Mouse (Mus musculus): ENCODE data around the gene Ppp1r1b. TPM values are rescaled to one million over a fixed set of nuclear protein-coding genes. Genes with fewer than 3 reads are reported as not detected.

Gene Ppp1r1b
- polyA plus RNA-seq, 1 experiment: 150 TPM

DNA sequence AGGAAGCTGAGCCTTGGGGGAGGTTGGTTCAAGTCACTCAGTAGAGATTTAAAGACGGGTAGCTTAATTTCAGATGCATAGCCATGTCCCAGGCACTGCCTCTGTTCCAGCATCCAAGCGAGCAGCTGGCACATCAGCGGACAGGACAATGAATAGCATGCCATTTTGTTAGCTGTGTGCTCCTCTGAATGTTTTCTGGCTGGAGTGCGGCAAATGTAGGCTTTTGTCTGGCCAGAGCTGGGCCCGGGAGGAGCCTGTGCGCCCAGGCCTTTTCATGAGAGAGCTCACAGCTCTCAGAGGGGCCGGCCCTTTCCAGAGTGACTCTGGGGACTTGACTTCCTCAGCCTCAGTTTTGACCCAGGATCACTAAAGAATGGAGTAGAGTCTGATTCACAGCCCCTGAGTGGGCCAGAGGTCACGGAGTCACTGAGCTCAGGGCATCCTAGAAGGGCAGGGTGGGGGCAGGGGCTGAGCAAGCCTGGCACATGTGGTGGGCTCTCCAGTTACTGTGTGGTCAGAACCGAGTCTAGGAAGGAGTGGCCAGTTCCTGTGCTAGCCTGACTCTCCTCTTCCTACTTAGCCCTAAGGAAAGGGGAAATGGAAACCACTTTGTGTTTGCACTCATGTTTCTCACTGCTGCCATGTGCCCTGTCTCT, 12.8 kb downstream of the Ppp1r1b start:
- peak overlapping the region; percentile 42; the same call in 1 of the 2 replicates for H3K27ac ChIP-seq (ENCODE audit: insufficient read depth, low read length)
- 35% methylated on average over 9 of the region's 9 CpGs for WGBS
- no peak overlapping the region for H3K4me3 ChIP-seq (replicated peaks; ENCODE audit: insufficient read depth, low read depth, low read length)

DNA sequence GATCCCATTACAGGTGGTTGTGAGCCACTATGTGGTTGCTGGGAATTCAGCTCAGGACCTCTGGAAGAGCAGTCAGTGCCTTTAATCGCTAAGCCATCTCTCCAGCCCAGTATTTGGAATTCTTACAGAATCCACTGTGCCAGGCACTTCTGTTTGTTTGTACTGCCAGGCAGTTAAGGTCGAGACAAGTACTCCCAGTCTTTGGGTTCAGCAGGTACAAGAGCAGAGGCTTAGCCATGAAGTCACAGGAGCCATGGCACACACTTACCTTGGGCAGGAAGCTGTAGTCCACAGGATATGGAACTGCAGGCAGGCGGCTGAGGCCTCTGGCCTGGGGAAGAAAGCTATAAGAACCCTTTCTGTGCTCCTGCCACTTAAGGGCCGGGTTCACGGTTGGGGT, 15.6 kb downstream of the Ppp1r1b start:
- Histone ChIP-seq H3K4me3 (replicated peaks; ENCODE audit: insufficient read depth, low read depth, low read length) (no peak overlapping the region), H3K4me1 (ENCODE audit: control insufficient read depth, insufficient read depth, low read length) (peaks cover 18% of the 10 kb centered on the region), H3K27me3 (ENCODE audit: control insufficient read depth, insufficient read depth, low read length) (no peaks in the 10 kb centered on the region), H3K27ac (ENCODE audit: insufficient read depth, low read length) (no peak overlapping the region)
- 80% methylated on average over 5 of the region's 5 CpGs for WGBS
- no peak for DNase-seq
- TF ChIP-seq CTCF (IDR thresholded peaks at IDR 0.05; ENCODE audit: borderline replicate concordance, insufficient read depth, low read depth, low read length) (no peak), POLR2A (IDR thresholded peaks at IDR 0.05; ENCODE audit: borderline replicate concordance, insufficient read depth, low read length) (no peak)

More for the DNA sequence above, 12.8 kb downstream of the Ppp1r1b start:
- DNase-seq: no peak
- no peak for TF ChIP-seq POLR2A (IDR thresholded peaks at IDR 0.05; ENCODE audit: borderline replicate concordance, insufficient read depth, low read length)
- H3K4me1 ChIP-seq (ENCODE audit: control insufficient read depth, insufficient read depth, low read length): peaks cover 5% of the 10 kb centered on the region; the same call in 1 of the 2 replicates
- H3K27me3 ChIP-seq (ENCODE audit: control insufficient read depth, insufficient read depth, low read length): no peaks in the 10 kb centered on the region

GRCm38 (mm10) chr11:98364410-98364809, 16.2 kb downstream of the Ppp1r1b start:
- H3K27me3 ChIP-seq (ENCODE audit: control insufficient read depth, insufficient read depth, low read length): no peaks in the 10 kb centered on the region
- no peak for TF ChIP-seq CTCF (IDR thresholded peaks at IDR 0.05; ENCODE audit: borderline replicate concordance, insufficient read depth, low read depth, low read length)
- TF ChIP-seq POLR2A (IDR thresholded peaks at IDR 0.05; ENCODE audit: borderline replicate concordance, insufficient read depth, low read length): no peak
- H3K27ac ChIP-seq (ENCODE audit: insufficient read depth, low read length): no peak overlapping the region
- H3K4me1 ChIP-seq (ENCODE audit: control insufficient read depth, insufficient read depth, low read length): peaks cover 22% of the 10 kb centered on the region
- 95% methylated on average over 5 of the region's 5 CpGs for WGBS
- no peak for DNase-seq
- no peak overlapping the region for H3K4me3 ChIP-seq (replicated peaks; ENCODE audit: insufficient read depth, low read depth, low read length)

DNA sequence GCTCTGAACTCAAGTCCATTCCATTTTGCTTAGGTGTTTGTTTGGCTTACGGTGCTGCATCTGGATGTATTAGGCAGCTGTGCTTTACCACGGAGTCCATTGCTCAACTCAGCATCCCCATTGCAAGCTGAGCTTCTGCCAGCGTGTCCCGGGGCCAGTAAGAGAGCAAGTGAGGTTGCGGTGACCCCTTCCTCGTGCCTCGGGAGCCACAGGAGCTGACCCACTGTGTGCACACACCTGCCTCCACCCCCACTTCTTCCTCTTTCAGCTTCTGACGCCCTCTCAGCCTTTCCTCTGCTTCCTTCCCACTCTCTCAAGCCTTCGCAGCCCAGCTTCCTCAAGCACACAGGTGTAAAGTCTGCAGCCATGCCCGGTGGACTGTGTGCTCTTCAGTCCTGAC, 18.1 kb downstream of the Ppp1r1b start:
- Histone ChIP-seq H3K27ac (ENCODE audit: insufficient read depth, low read length) (no peak overlapping the region), H3K27me3 (ENCODE audit: control insufficient read depth, insufficient read depth, low read length) (no peaks in the 10 kb centered on the region)

DNA sequence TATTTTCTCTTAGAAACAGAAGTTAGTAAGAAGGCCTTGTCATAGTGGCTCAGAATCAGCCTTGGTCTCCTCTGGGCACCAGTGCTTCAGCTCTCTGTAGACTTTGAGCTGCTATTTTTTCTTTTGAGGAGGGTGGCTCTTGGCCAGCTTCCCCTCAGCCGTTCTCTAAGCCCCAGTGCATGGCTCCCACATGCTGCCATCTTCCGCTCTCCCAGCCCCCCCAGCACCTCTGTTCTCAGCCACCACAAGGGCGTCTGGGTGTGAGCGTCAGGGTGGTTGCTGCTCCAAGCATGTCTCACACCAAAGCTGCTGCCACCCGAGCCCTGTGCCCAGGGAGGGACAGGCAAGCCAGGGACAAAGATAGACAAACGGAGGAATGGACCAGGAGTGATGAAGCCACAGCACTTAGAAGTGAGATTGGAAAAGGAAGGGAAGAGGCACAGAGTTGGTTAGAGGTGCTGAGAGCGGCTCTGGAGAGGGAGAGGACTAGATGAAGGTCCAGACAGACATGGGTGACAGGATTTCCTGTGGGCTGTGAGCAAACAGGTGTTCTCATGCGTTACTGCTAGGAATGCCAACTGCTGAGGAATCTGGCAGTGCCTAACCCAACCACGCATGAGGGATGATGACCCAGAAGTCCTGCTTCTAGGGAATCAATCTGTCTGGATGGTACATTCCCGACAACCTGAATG, 19.1 kb downstream of the Ppp1r1b start:
- H3K27ac ChIP-seq (ENCODE audit: insufficient read depth, low read length): no peak overlapping the region
- no peak overlapping the region for H3K4me3 ChIP-seq (replicated peaks; ENCODE audit: insufficient read depth, low read depth, low read length)
- no peaks in the 10 kb centered on the region for H3K27me3 ChIP-seq (ENCODE audit: control insufficient read depth, insufficient read depth, low read length)
- no peak for TF ChIP-seq CTCF (IDR thresholded peaks at IDR 0.05; ENCODE audit: borderline replicate concordance, insufficient read depth, low read depth, low read length)
- TF ChIP-seq POLR2A (IDR thresholded peaks at IDR 0.05; ENCODE audit: borderline replicate concordance, insufficient read depth, low read length): no peak
- peaks cover 37% of the 10 kb centered on the region for H3K4me1 ChIP-seq (ENCODE audit: control insufficient read depth, insufficient read depth, low read length)
- 43% methylated on average over 10 of the region's 10 CpGs for WGBS
- no peak for DNase-seq

More for the DNA sequence above, 18.1 kb downstream of the Ppp1r1b start:
- WGBS: 87% methylated on average over 10 of the region's 10 CpGs
- no peak for DNase-seq
- H3K4me3 ChIP-seq (replicated peaks; ENCODE audit: insufficient read depth, low read depth, low read length): no peak overlapping the region
- TF ChIP-seq CTCF (IDR thresholded peaks at IDR 0.05; ENCODE audit: borderline replicate concordance, insufficient read depth, low read depth, low read length): no peak
- TF ChIP-seq POLR2A (IDR thresholded peaks at IDR 0.05; ENCODE audit: borderline replicate concordance, insufficient read depth, low read length): no peak
- peaks cover 34% of the 10 kb centered on the region for H3K4me1 ChIP-seq (ENCODE audit: control insufficient read depth, insufficient read depth, low read length)

GRCm38 (mm10) chr11:98367863-98368186, 19.6 kb downstream of the Ppp1r1b start:
- Histone ChIP-seq H3K27ac (ENCODE audit: insufficient read depth, low read length) (no peak overlapping the region), H3K27me3 (ENCODE audit: control insufficient read depth, insufficient read depth, low read length) (no peaks in the 10 kb centered on the region), H3K4me1 (ENCODE audit: control insufficient read depth, insufficient read depth, low read length) (peaks cover 37% of the 10 kb centered on the region), H3K4me3 (replicated peaks; ENCODE audit: insufficient read depth, low read depth, low read length) (no peak overlapping the region)
- TF ChIP-seq CTCF (IDR thresholded peaks at IDR 0.05; ENCODE audit: borderline replicate concordance, insufficient read depth, low read depth, low read length) (no peak), POLR2A (IDR thresholded peaks at IDR 0.05; ENCODE audit: borderline replicate concordance, insufficient read depth, low read length) (no peak)
- WGBS: 57% methylated on average over 7 of the region's 7 CpGs
- DNase-seq: no peak

DNA sequence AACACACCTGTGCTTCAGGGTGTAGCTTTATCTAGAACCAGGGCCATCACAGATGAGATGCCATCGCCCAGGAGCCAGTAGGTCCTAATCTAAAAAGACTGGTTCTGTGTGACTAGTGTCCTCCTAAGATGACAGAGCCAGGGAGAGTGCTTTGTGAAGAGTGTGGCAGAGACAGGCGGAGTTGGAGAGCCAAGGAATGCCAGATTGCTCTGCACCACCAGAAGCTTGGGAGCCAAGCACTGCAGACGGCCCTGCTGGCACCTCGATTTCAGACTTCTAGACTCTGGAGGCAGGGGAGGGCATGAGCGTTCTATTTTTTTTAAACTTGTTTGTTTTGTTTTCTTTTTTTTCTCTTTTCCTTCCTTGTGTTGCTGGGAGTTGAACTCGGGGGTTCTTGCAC, 21.1 kb downstream of the Ppp1r1b start:
- Histone ChIP-seq H3K4me1 (ENCODE audit: control insufficient read depth, insufficient read depth, low read length) (peaks cover 38% of the 10 kb centered on the region), H3K27ac (ENCODE audit: insufficient read depth, low read length) (peak overlapping the region; percentile 11), H3K4me3 (replicated peaks; ENCODE audit: insufficient read depth, low read depth, low read length) (no peak overlapping the region), H3K27me3 (ENCODE audit: control insufficient read depth, insufficient read depth, low read length) (no peaks in the 10 kb centered on the region)
- peak; percentile 55 to 74 for DNase-seq
- TF ChIP-seq POLR2A (IDR thresholded peaks at IDR 0.05; ENCODE audit: borderline replicate concordance, insufficient read depth, low read length) (no peak), CTCF (IDR thresholded peaks at IDR 0.05; ENCODE audit: borderline replicate concordance, insufficient read depth, low read depth, low read length) (no peak)
- WGBS: 18% methylated on average over 6 of the region's 6 CpGs

- Histone ChIP-seq H3K4me1 (ENCODE audit: control insufficient read depth, insufficient read depth, low read length) (peaks cover 41% of the 10 kb centered on the region), H3K27ac (ENCODE audit: insufficient read depth, low read length) (no peak overlapping the region), H3K27me3 (ENCODE audit: control insufficient read depth, insufficient read depth, low read length) (no peaks in the 10 kb centered on the region), H3K4me3 (replicated peaks; ENCODE audit: insufficient read depth, low read depth, low read length) (no peak overlapping the region)
- no peak for DNase-seq
- WGBS: 76% methylated on average over 2 of the region's 2 CpGs
- TF ChIP-seq POLR2A (IDR thresholded peaks at IDR 0.05; ENCODE audit: borderline replicate concordance, insufficient read depth, low read length) (no peak), CTCF (IDR thresholded peaks at IDR 0.05; ENCODE audit: borderline replicate concordance, insufficient read depth, low read depth, low read length) (no peak)
Measured at GRCm38 (mm10) chr11:98370588-98370987, 22.4 kb downstream of the Ppp1r1b start.
